Mouse (Mus musculus): ENCODE results near the gene Gbe1.

Gbe1 gene

GRCm38 (mm10) chr16:70353058-70353457 is 39.3 kb downstream of the Gbe1 start:
- DNase-seq (ENCODE audit: low read depth, low spot score) = no peak

- DNase-seq (ENCODE audit: low read depth, low spot score) = no peak
Observed at GRCm38 (mm10) chr16:70358326-70358725, 44.6 kb downstream of the Gbe1 start.

- DNase-seq (ENCODE audit: low read depth, low spot score) = no peak
Observed at GRCm38 (mm10) chr16:70365229-70365628, 51.5 kb downstream of the Gbe1 start.

GRCm38 (mm10) chr16:70381045-70381444 is 67.3 kb downstream of the Gbe1 start:
- DNase-seq (ENCODE audit: low read depth, low spot score) = no peak

- no peak for DNase-seq (ENCODE audit: low read depth, low spot score)
Observed at GRCm38 (mm10) chr16:70385494-70385893, 71.7 kb downstream of the Gbe1 start.

GRCm38 (mm10) chr16:70387385-70387784 is 73.6 kb downstream of the Gbe1 start:
- DNase-seq (ENCODE audit: low read depth, low spot score) = no peak

- no peak for DNase-seq (ENCODE audit: low read depth, low spot score)
Observed at GRCm38 (mm10) chr16:70395276-70395675, 81.5 kb downstream of the Gbe1 start.

- DNase-seq (ENCODE audit: low read depth, low spot score) = no peak
Observed at GRCm38 (mm10) chr16:70407780-70408179, 94.0 kb downstream of the Gbe1 start.

- DNase-seq (ENCODE audit: low read depth, low spot score) = no peak
Observed at GRCm38 (mm10) chr16:70421077-70421476, 107.3 kb downstream of the Gbe1 start.

GRCm38 (mm10) chr16:70449520-70449919 is 135.8 kb downstream of the Gbe1 start:
- no peak for DNase-seq (ENCODE audit: low read depth, low spot score)

- DNase-seq (ENCODE audit: low read depth, low spot score) = no peak
Observed at GRCm38 (mm10) chr16:70475583-70475982, 161.8 kb downstream of the Gbe1 start.

- DNase-seq (ENCODE audit: low read depth, low spot score) = no peak
Observed at GRCm38 (mm10) chr16:70476161-70476560, 162.4 kb downstream of the Gbe1 start.

- no peak for DNase-seq (ENCODE audit: low read depth, low spot score)
Observed at GRCm38 (mm10) chr16:70480494-70480893, 166.7 kb downstream of the Gbe1 start.

- no peak for DNase-seq (ENCODE audit: low read depth, low spot score)
Observed at GRCm38 (mm10) chr16:70506457-70506856, 192.7 kb downstream of the Gbe1 start.

- DNase-seq (ENCODE audit: low read depth, low spot score) = no peak
Observed at GRCm38 (mm10) chr16:70510938-70511337, 197.2 kb downstream of the Gbe1 start.

- DNase-seq (ENCODE audit: low read depth, low spot score) = no peak
Observed at GRCm38 (mm10) chr16:70522861-70523260, 209.1 kb downstream of the Gbe1 start.

- DNase-seq (ENCODE audit: low read depth, low spot score) = no peak
Observed at GRCm38 (mm10) chr16:70523566-70523965, 209.8 kb downstream of the Gbe1 start.

GRCm38 (mm10) chr16:70524273-70524672 is 210.5 kb downstream of the Gbe1 start:
- DNase-seq (ENCODE audit: low read depth, low spot score) = no peak

- no peak for DNase-seq (ENCODE audit: low read depth, low spot score)
Observed at GRCm38 (mm10) chr16:70527224-70527623, 213.5 kb downstream of the Gbe1 start.

- no peak for DNase-seq (ENCODE audit: low read depth, low spot score)
Observed at GRCm38 (mm10) chr16:70535224-70535623, 221.5 kb downstream of the Gbe1 start.

- DNase-seq (ENCODE audit: low read depth, low spot score) = no peak
Observed at GRCm38 (mm10) chr16:70550835-70551234, 237.1 kb downstream of the Gbe1 start.

GRCm38 (mm10) chr16:70561635-70562348 is 248.0 kb downstream of the Gbe1 start:
- no peak for DNase-seq (ENCODE audit: low read depth, low spot score)

GRCm38 (mm10) chr16:70562574-70562973 is 248.8 kb downstream of the Gbe1 start:
- DNase-seq (ENCODE audit: low read depth, low spot score) = no peak

GRCm38 (mm10) chr16:70563456-70563855 is 249.7 kb downstream of the Gbe1 start:
- no peak for DNase-seq (ENCODE audit: low read depth, low spot score)
